Mouse (Mus musculus) lung, postnatal 0 days (tissue): ENCODE measurements around the gene D630003M21Rik. TPM values are rescaled to one million over a fixed set of nuclear protein-coding genes. Genes with fewer than 3 reads are reported as not detected.

Source experiments
- ATAC-seq: fragments of 200-750 bp; cut with Nextera tagmentation; 2 replicates; pipeline ENCODE4 v1.8.0; 2017; ENCODE audit warnings: moderate library complexity
- DNase-seq: peaks from one replicate; pipeline ENCODE4 v3.0.0-alpha.2; 2016; ENCODE audit warnings: low spot score
- H3K27ac ChIP-seq: fragments of 300-500 bp; sonication (generic); 2 replicates; pipeline ENCODE4 v1.5.1; 2014; ENCODE audit warnings: antibody characterized with exemption, mild to moderate bottlenecking, low read length, mixed read lengths
- H3K27me3 ChIP-seq: fragments of 300-500 bp; sonication (generic); replicated peaks from 2 replicates; pipeline ENCODE4 v1.6.1; 2014; ENCODE audit warnings: low read length, mixed read lengths; ENCODE audit not compliant: insufficient read depth
- H3K36me3 ChIP-seq: fragments of 300-500 bp; sonication (generic); 2 replicates; pipeline ENCODE4 v1.6.1; 2014; ENCODE audit warnings: low read length, mixed read lengths; ENCODE audit not compliant: insufficient read depth
- H3K4me1 ChIP-seq: fragments of 300-500 bp; sonication (generic); 2 replicates; pipeline ENCODE4 v1.6.1; 2014; ENCODE audit warnings: antibody characterized with exemption, low read depth, low read length, mixed read lengths; ENCODE audit not compliant: insufficient read depth
- H3K4me2 ChIP-seq: fragments of 300-500 bp; sonication (generic); replicated peaks from 2 replicates; pipeline ENCODE4 v1.6.1; 2014; ENCODE audit warnings: low read depth, mild to moderate bottlenecking, low read length, moderate library complexity, mixed read lengths
- H3K4me3 ChIP-seq: fragments of 300-500 bp; sonication (generic); 2 replicates; pipeline ENCODE4 v1.5.1; 2014; ENCODE audit warnings: low read depth, low read length
- H3K9ac ChIP-seq: fragments of 300-500 bp; sonication (generic); replicated peaks from 2 replicates; pipeline ENCODE4 v1.6.1; 2014; ENCODE audit warnings: low read depth, mild to moderate bottlenecking
- H3K9me3 ChIP-seq: fragments of 300-500 bp; sonication (generic); 2 replicates; pipeline ENCODE4 v1.6.1; 2016; ENCODE audit warnings: low read length, mixed read lengths
- CTCF ChIP-seq: IDR thresholded peaks from 2 replicates; pipeline ENCODE4 v1.5.1; 2016; ENCODE audit warnings: antibody characterized with exemption, mild to moderate bottlenecking
- EP300 ChIP-seq: IDR thresholded peaks from 2 replicates; pipeline ENCODE4 v1.6.1; 2016; ENCODE audit warnings: antibody characterized with exemption, mild to moderate bottlenecking, control low read depth
- WGBS: fragments of 180-500 bp; shearing (Covaris S2); extraction: QIAGEN DNeasy Blood & Tissue Kit; methylation state at CpG from one replicate; pipeline ENCODE4 v1.1.7; 2014; 5-methylcytosine and 5-hydroxymethylcytosine counted together
- polyA plus RNA-seq: library from polyadenylated mRNA; unstranded; fragments of >200 nt; fragmentation: Nextera tagmentation; extraction: Ambion mirVana; gene quantifications from 2 replicates; pipeline ENCODE4 v1.2.1, GENCODE M21; 2015

The D630003M21Rik gene
- polyA plus RNA-seq, 1 experiment from 2014 or later = 0.85 TPM

- Histone ChIP-seq H3K27ac (peak overlapping the region; percentile 60), H3K9me3 (no peaks in the 10 kb centered on the region), H3K36me3 (no peaks in the 10 kb centered on the region), H3K4me3 (no peak overlapping the region), H3K9ac (no peak overlapping the region), H3K27me3 (no peaks in the 10 kb centered on the region), H3K4me1 (peaks cover 2% of the 10 kb centered on the region; the same call in 1 of the 2 replicates), H3K4me2 (no peak overlapping the region)
- TF ChIP-seq EP300 = no peak
- TF ChIP-seq CTCF = peak; percentile 81
- DNase-seq (peak; percentile 87), ATAC-seq (peak; percentile 41)
- WGBS = 23% methylated on average over 10 of the region's 10 CpGs
Measured at GRCm38 (mm10) chr2:158194945-158195640, 33.9 kb downstream of the D630003M21Rik start.

- TF ChIP-seq CTCF (no peak), EP300 (no peak)
- 60% methylated on average over 10 of the region's 10 CpGs for WGBS
- DNase-seq = no peak
Measured at GRCm38 (mm10) chr2:158193611-158194336, 35.2 kb downstream of the D630003M21Rik start.

DNA sequence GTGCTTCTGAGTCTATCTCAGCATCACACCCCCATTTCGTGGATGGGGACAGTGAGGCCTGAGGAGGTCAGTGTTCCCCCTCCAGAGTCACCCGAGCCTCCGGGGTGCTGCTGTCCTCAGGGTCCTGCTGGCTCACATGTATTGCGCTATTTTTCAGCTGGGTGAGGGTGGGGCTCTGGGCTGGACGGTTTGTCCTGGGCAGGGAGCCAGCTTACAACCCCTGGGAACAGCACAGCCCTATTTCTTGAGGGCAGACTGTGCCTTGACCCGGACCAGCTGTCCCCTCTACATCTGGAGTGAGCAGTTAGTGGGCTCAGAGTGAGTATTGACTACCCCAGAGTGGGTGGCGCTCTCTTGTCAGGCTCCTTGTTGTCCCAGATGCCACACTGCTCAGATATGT lies 37.9 kb downstream of the D630003M21Rik start:
- H3K9ac ChIP-seq = no peak overlapping the region
- peak; percentile 96 for TF ChIP-seq EP300
- TF ChIP-seq CTCF = no peak
- WGBS = 32% methylated on average over 7 of the region's 7 CpGs
- H3K36me3 ChIP-seq = no peaks in the 10 kb centered on the region
- DNase-seq (peak; percentile 92), ATAC-seq (peak; percentile 87)
- H3K4me3 ChIP-seq = no peak overlapping the region
- H3K9me3 ChIP-seq = no peaks in the 10 kb centered on the region
- H3K4me1 ChIP-seq = peaks cover 2% of the 10 kb centered on the region; the same call in 1 of the 2 replicates
- no peak overlapping the region for H3K4me2 ChIP-seq
- no peaks in the 10 kb centered on the region for H3K27me3 ChIP-seq
- peak overlapping the region; percentile 58 for H3K27ac ChIP-seq

More at GRCm38 (mm10) chr2:158193611-158194336, 35.2 kb downstream of the D630003M21Rik start:
- H3K36me3 ChIP-seq = no peaks in the 10 kb centered on the region
- H3K9ac ChIP-seq = no peak overlapping the region
- no peak overlapping the region for H3K4me2 ChIP-seq
- H3K27ac ChIP-seq = 0 out of 2 replicates have a peak overlapping the region, but pooled peaks have one; percentile 60
- no peaks in the 10 kb centered on the region for H3K9me3 ChIP-seq
- no peak overlapping the region for H3K4me3 ChIP-seq
- no peak for ATAC-seq
- peaks cover 2% of the 10 kb centered on the region; the same call in 1 of the 2 replicates for H3K4me1 ChIP-seq
- no peaks in the 10 kb centered on the region for H3K27me3 ChIP-seq

- peaks cover 2% of the 10 kb centered on the region; the same call in 1 of the 2 replicates for H3K4me1 ChIP-seq
- DNase-seq (peak; percentile 32), ATAC-seq (no peak)
- H3K27ac ChIP-seq = no peak overlapping the region
- TF ChIP-seq CTCF (no peak), EP300 (no peak)
- H3K9ac ChIP-seq = no peak overlapping the region
- no peak overlapping the region for H3K4me2 ChIP-seq
- no peaks in the 10 kb centered on the region for H3K27me3 ChIP-seq
- H3K36me3 ChIP-seq = no peaks in the 10 kb centered on the region
- 63% methylated on average over 11 of the region's 11 CpGs for WGBS
- no peaks in the 10 kb centered on the region for H3K9me3 ChIP-seq
- H3K4me3 ChIP-seq = no peak overlapping the region
Measured at GRCm38 (mm10) chr2:158189451-158189850, 39.6 kb downstream of the D630003M21Rik start.

DNA sequence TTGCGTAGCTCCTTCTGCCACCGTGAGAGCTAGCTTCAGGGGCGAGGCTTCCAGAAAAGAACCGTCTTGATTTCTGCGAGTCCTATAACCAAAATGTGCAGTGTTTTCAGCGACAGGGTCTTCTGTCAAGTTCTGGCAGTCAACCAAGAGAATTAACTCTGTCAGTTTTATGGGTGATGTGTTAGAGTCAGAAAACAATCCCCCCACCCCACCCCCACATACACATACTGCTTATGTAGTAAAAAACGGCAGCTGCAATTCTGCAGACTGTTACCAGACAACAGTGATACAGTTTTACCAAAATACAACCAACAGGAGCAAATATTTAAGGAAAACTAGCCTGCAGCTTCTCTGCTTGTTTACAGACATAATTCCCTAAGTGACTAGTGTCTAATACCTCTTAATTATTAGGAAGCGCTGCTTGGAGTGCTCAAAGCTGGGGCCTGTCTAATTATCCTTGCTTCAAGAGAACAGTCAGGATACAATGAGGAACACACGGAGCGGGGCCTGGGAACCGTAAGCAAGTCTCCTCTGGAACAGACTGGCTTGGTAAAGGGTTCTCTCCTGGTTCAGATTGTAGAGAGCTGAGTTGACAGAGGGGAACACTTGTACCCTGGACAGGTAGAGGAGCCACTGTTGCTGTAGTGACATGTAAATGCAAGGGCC lies 42.7 kb downstream of the D630003M21Rik start:
- no peak for TF ChIP-seq CTCF
- TF ChIP-seq EP300 = no peak
- Histone ChIP-seq H3K4me2 (no peak overlapping the region), H3K4me1 (peaks cover 2% of the 10 kb centered on the region; the same call in 1 of the 2 replicates), H3K27ac (peak overlapping the region; percentile 11; the same call in 1 of the 2 replicates), H3K4me3 (no peak overlapping the region), H3K36me3 (no peaks in the 10 kb centered on the region), H3K9me3 (no peaks in the 10 kb centered on the region), H3K9ac (no peak overlapping the region), H3K27me3 (no peaks in the 10 kb centered on the region)
- DNase-seq (peak; percentile 61), ATAC-seq (0 out of 2 replicates have a peak, but pooled peaks have one; percentile 7)
- 52% methylated on average over 11 of the region's 11 CpGs for WGBS

GRCm38 (mm10) chr2:158183266-158183665 lies 45.8 kb downstream of the D630003M21Rik start:
- Histone ChIP-seq H3K27ac (no peak overlapping the region), H3K27me3 (no peaks in the 10 kb centered on the region), H3K36me3 (no peaks in the 10 kb centered on the region), H3K4me1 (0 out of 2 replicates have a peak, but pooled peaks cover 6% of the 10 kb centered on the region), H3K4me2 (no peak overlapping the region), H3K4me3 (no peak overlapping the region), H3K9me3 (no peaks in the 10 kb centered on the region), H3K9ac (no peak overlapping the region)
- 80% methylated on average over 8 of the region's 8 CpGs for WGBS
- no peak for TF ChIP-seq EP300
- TF ChIP-seq CTCF = no peak
- no peak for ATAC-seq
- no peak for DNase-seq
